Mouse (Mus musculus): ENCODE data around the gene Cox20. TPM values are rescaled to one million over a fixed set of nuclear protein-coding genes. Genes with fewer than 3 reads are reported as not detected.

Cox20 gene
- total RNA-seq, 2 experiments from 2014 or later = 31.1 to 33.9 TPM

DNA sequence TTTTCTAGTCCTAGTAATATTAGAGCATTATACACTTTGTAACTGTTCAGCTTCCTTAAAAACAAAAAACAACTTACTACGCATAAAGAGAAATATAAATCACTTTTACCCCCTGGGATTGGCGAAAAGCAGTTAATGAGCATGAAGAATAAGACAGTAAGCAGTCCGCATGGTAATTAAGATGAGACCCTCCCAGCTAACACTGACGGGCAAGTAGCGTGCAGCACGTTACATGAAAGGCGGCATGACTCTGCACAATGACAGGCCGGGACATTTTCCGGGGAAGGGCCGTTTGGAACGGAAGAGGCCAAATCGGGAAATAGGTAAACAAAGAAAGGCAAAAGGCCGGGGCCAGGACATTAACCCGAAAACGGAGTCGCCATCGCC lies 935 bp upstream of the Cox20 start:
- intact Hi-C loops (cut with DNase I) = loop anchor here (1.0 to 10.0 kb wide), 4 partner anchors 18 to 133 kb away; partner anchors contain the start of gene Desi2
- no peak for DNase-seq (ENCODE audit: low spot score in 2 of 2)

DNA sequence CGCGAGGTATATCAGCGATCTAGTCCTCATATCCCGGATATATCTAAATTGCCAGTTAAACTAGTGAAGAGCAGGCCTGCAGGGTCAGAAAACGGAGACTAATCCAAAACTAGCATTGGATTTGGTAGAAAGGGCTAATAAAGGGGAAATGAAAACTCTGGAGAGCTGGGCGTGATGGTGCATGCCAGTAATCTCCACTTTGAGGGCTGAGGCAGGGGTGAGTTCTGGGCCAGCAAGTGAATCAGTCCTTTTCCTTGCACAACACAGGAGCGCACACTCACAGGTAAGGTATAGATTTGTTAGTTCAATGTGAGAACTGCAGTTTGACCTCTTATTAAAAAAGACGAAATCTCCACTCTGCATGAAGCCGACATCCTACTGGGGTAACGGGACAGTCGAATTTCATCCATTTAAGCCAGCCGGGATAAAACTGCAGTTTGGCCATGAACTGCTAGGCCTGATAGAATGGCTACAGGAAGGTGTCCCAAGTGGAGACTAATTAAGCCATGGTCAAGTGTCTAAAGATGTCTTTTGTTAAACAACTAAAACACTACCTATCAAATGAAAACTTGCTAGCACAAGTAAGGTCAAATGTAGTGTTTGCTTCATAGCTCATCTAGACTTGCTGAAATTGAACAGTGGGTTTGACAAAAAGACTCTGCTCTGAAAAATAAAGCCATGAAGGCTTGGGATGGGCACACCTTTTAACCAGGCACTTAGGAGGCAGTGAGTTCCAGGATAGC lies 536 bp downstream of the Cox20 start:
- intact Hi-C loops (cut with DNase I) = loop anchor here (1.0 to 10.0 kb wide), 3 partner anchors 87 to 135 kb away; partner anchors contain the start of genes Desi2 and Efcab2
- peak in 1 of 2 experiments; percentile 28 for DNase-seq (ENCODE audit: low spot score in 2 of 2)

DNA sequence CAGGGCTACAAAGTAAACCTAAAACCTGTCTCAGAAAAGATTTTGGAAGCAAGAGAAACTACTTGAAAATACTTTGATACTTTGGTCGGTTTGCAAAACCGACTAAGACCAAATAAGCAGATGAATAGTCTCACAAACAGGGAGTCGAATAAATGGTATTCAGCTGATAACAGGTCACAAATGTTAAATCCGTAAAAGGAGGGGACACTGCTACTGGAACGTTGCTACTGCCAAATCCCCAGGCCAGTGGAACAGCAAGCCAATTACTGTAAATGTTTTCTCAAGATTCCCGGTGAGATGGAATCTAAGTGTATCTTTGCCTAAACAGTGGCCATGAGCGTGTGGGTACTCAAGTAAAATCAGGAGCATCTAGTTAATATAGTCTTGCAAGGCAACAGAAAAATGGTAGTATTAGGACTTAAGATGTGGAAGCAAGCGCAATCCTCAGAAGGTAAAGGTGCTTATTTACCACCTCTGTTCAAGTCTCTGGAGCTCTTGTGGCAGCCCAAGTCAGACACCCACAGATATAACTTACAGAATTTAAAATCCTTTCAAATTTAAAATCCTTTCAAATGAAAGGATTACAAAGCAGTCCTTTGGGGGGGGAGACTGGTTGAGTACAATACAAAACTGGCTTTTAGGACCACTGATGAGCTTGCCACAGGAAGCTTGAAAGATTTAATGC lies 1.2 kb downstream of the Cox20 start:
- no peak for DNase-seq (ENCODE audit: low spot score in 2 of 2)
- intact Hi-C loops (cut with DNase I) = no loop called here

DNA sequence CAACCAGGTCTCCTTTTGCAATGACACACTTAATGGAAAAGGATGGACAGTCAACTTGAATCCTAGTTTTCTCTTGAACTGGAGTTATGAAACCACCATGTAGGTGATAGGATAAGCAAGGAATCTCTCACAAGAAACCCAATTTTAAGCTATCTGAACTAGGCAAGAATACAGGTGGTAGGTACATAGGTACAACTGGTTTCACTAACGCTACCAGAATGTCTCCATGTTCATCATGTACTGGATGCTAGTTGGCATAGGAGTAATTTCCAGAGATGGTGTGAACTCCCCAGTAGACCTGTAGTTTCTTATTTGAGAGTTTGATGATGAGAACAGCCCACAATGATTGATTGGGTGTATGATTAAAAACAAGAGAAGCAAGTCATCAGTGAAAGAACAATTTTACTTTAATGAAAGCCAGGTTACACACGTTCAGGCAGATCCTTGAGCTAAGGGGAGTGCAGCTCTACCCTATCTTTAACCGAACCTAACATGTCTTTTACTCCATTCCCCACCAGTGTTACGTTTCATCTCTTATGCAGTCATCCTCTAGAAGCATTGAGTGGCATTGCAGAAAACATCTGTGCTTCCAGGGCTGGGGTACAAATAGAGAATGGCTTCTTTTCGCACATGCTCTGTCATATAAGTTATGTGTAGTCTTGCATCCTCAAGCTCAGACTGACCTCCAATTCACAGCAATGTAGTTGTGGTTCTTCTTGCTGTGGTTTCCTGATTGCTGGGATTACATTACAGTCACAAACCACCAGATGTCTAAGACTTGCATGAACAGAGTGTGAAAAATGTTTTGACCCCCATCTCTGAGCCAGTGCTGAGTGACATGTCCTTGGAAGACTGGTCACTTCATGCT lies 2.0 kb downstream of the Cox20 start:
- intact Hi-C loops (cut with DNase I) = no loop called here
- no peak for DNase-seq (ENCODE audit: low spot score in 2 of 2)

DNA sequence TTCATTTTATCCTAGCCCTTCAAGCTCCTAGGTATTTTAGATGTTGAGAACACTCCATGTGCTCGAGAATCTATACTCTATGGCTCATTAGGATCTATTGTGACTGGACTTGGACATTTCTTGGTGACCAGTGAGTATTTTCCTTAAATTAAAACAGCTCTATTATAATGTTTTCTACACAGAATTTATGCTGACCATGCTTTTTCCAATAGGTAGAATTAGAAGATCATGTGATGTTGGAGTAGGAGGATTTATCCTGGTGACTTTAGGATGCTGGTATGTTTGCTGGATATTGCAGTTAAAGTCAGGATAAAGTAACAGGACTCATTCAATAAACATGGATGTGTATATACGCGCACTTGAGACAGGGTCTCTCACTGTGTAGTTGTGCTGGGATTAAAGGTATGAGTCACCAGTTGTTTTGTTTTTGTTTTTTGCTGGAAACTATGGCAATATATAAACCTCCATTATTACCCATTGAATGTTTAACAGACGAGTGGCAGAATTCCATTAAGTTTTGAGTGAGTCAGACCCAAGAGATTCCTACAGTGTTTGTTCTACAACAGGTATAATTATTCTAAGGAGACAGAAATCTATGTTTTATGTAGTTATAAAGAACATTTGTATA lies 2.9 kb downstream of the Cox20 start:
- intact Hi-C loops (cut with DNase I) = no loop called here
- DNase-seq (ENCODE audit: low spot score in 2 of 2) = no peak

DNA sequence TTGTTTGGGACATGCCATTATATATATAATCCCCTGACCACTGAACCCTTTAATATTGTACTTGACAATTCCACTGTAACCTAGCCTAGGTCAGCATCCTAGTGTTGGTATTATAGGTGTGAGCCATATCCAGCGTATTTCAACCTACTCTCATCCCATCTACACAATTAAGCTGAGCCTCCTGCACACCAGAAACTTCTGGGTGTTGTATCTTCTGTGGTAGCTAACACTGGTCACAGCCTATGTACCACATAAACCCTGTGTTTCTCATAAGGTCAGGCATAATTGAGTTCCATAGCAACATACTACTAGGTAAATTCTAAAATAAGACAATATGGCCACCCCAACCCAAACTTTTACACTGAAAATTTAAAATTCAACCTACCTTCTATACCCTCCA lies 4.3 kb downstream of the Cox20 start:
- intact Hi-C loops (cut with DNase I) = no loop called here
- no peak for DNase-seq (ENCODE audit: low spot score in 2 of 2)

DNA sequence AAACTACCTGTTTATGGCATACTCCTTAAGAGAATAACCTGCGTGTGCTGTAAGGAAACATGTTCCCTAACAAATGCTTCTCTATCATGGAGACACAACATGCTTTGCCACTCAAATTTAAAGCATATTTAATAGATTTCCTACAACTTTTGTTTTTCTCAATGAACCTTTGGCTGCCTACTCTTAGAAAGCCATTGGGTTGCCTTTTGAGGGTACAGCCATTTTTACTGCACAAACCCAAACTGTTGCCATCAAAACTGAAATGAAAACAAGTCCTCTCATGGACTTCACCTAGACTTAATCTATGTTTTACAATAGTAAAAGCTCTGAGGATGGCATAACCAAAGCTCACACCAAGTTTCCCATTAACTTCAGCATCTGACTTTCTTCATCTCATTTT lies 5.6 kb downstream of the Cox20 start:
- intact Hi-C loops (cut with DNase I) = no loop called here
- no peak for DNase-seq (ENCODE audit: low spot score in 2 of 2)

DNA sequence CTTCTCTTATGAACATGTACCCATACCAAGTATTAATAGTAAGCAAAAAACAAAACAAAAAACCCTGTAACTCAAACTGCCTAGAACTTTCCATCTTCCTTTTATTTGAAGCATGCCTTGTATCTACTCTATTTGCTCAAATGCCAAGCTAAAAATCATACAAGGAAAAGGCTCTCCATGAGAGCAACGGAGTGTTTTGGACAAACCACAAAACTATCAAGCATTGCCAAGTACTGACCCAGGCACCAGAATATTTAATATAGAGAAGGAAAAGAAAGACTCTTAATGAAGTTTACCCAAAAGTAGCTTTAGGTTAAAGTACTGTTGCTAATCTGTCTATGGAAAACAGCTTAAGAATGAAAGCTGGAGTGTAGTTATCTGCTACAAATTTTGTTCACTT lies 7.4 kb downstream of the Cox20 start:
- intact Hi-C loops (cut with DNase I) = no loop called here
- no peak for DNase-seq (ENCODE audit: low spot score in 2 of 2)

DNA sequence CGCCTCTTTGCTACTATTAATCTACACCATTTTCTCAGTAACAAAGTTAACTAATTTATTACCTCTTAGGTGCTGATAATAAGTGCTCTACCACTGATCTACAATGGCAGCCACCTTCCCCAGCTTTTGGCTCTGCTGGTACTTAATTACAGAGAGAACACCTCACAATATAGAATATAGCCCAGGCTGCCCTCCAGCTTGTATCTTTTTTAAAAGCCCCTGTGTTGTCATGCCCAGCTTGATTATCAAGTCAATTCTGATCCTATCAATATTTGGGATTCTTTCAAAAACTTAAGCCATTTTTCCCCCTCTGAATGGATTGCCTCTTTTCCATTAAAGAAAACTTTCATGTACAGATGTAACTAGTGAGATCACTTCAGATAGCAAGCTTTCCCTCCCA lies 8.0 kb downstream of the Cox20 start:
- DNase-seq (ENCODE audit: low spot score in 2 of 2) = no peak
- intact Hi-C loops (cut with DNase I) = no loop called here

DNA sequence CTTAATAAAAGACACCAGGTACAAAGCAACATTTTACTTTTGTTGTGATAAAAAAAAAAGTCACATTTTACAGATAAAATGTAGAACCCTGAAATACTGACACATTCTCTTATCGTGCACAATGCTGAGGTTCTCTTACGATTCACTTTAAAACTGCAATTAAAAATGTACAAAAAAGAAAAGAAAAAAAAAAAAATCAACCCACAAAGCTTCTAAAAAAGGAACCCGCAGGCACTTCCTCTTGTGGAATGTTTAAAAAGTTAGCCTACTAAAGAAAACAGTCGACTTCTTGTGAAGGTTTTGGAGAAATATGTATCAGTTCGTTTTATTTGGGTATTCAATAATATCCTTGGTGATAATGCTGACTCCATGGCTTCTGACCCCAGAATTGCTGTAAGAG lies 10.1 kb downstream of the Cox20 start:
- no peak for DNase-seq (ENCODE audit: low spot score in 2 of 2)
- intact Hi-C loops (cut with DNase I) = no loop called here

DNA sequence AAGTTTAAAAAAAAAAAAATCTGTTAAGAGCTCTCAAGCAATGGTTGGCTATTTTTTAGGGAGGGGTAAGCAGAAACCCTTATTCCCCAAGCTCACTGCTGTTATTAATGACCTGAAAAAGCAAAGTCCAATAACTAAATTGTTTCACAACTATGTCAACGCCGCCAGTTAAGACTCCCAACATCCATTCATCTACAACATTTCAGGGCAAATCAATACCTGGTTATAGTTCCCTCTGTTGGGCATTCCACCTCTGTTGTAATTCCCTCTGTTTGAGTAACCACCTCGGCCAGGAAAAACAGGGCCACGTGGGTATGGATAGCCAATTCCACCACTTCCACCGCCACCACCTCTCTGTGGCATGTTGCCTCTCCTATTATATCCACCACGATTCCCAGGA lies 11.0 kb downstream of the Cox20 start:
- no peak for DNase-seq (ENCODE audit: low spot score in 2 of 2)
- intact Hi-C loops (cut with DNase I) = no loop called here

DNA sequence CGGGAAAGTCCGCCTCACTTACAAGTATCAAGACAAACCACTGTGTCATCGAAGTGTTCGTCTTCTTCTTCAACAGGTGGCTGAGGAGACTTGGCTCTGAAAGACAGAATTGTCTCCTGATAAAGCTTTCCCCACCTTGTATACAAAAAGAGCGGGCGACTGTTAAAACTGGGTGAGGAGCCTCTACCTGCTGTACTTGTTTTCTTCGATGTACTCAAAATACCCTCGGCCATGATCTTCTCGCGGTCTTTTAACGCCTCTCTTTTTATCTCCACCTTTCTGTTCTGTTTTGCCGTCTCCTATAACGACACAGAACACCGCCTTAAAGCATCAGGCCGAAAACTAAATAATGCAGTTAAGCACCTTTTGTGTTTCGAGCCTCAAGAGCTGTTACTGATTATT lies 16.9 kb downstream of the Cox20 start:
- no peak for DNase-seq (ENCODE audit: low spot score in 2 of 2)
- intact Hi-C loops (cut with DNase I) = loop anchor here (1.0 to 2.0 kb wide), 2 partner anchors 18 to 113 kb away; no protein-coding TSS in a partner anchor

DNA sequence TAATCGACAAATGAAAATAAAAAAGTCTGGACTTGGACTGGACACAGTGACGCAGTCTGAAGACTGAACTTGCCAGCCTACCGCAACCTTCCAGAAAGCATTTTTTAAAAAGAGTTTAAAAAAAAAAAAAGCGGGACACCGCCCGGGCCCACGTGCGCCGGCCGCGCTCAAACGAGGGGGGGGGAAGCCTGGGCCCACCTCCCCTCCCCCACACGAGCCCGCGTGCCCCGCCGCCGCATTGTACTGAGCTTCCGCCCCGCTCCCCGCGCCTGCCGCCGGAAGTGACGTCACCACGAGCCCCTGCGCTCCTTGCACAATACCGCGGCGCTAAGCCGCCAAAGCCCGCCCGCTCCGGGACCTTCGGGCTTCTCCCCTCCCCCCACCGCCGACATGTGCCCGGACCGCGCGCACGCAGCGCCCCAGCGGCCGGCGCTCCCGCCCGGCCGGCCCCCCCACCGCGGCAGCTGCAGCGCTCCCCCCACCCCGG lies 17.4 kb downstream of the Cox20 start:
- intact Hi-C loops (cut with DNase I) = loop anchor here (1.0 to 2.0 kb wide), 2 partner anchors 18 to 112 kb away; no protein-coding TSS in a partner anchor
- DNase-seq (ENCODE audit: low spot score in 2 of 2) = peak; percentile 91

DNA sequence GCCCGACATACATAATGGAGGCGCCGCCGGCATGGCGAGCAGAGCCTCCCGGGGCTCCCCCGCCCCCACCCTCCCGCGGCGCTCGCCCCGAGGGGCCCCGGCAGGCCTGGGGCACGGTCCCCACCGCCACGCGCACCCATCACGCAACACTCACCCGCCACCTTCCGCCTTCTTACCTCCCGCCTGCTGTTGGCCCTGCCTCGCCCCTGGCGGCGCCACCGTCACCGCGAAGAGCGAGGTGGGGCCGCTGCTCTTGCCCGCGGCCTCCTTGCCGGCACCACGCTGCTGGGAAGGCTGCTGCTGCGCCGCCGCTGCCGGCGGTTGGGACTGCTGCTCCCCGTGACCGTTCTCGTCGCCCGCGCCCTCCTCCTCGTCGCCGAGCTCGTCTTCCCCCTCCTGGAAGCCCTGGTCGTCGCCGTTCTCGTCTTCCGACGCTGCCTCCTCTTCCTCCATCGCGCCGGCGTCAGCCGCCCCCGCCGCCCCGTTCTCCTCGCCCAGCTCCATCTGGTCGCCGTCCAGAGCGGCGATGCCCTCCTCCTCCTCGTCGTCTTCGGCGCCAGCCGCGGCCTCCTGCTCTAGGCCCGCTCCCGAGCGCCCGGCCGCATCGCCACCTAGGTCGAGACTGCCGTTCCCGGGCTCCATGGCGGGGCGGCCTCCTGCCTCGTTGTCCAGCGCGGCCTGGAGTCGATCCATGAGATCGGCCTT lies 18.0 kb downstream of the Cox20 start:
- DNase-seq (ENCODE audit: low spot score in 2 of 2) = peak; percentile 67 to 74
- intact Hi-C loops (cut with DNase I) = loop anchor here (1.0 to 2.0 kb wide), 3 partner anchors 19 to 112 kb away; partner anchors contain the start of gene Efcab2

DNA sequence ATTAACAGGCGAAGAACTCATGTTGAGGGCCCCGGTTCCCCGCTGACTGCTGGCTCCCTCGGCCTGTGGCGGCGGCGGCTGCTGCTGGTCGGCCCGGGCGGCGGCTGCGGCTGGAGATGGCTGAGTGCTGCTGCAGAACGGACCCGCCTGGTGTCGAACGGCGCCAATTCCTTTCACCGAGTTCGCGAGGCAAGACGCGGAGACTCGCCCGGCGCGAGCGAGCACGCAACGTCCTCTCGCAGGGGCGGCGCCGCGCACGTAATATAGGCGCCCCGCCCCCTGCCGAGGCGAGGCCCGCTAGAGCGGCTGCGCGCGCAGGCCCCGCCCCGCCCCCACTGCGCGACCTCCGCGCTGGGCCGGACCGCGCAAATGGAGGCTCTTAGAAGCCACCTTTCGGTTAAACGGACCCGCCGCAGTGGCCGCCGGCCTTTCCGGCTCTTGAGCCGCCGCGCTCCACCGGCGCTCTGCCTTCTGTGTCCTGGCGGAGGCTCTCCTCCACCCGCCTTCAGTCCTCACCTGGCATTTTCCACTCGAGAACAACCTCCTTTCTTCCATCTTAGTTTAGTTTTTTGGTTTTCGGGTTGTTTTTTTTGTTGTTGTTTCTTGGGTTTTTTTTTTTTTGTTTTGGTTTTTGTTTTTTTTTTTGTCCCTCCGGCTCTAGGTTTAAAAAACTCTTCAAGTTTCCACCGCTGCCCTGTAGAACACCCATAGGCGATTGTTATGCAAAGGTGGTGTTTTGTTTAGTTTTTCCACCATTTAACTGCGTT lies 18.8 kb downstream of the Cox20 start, which contains the start of gene Hnrnpu:
Hnrnpu (minus strand) TSS at position 247 of the 767 bp plus-strand sequence.
- intact Hi-C loops (cut with DNase I) = loop anchor here (1.0 to 2.0 kb wide), 3 partner anchors 31 to 111 kb away; partner anchors contain the start of gene Efcab2
- peak; percentile 96 to 98 for DNase-seq (ENCODE audit: low spot score in 2 of 2)

DNA sequence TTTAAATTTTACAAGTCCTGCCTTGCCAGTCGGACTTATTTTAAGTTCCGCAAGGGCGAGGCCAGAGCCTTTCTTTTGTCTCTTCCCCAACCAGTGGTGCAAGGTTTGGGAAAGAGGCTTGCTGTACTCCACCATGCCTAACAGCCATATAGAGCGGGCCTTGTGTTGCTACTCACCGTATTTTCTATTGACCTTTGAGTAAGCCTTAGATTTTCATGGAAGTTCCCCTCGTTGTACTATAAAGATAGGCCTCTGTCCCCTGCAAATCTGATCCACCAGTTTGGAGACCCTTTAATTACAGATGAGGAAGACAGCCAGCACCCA lies 19.4 kb downstream of the Cox20 start:
- peak in 1 of 2 experiments; percentile 15 for DNase-seq (ENCODE audit: low spot score in 2 of 2)
- intact Hi-C loops (cut with DNase I) = loop anchor here (1.0 kb wide), 1 partner anchor 30 kb away; no protein-coding TSS in a partner anchor

DNA sequence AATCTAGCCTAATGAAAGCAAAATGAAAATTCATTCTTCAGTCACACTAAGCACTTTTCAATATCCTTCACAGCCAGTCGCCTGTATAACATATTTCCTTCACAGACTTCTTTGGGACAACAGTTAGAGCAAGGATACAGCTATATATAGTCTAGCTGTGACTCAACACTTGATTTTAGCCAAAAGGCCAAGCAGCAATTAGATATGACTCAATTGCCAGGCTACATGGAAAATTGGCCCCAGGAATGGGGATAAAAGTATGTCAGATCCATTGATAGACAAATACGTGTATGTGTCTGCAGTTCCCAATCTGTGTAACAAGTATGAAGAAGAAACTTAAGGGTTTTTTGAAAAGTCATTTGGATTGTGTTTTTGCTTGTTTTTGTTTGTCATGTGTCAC lies 21.3 kb downstream of the Cox20 start:
- intact Hi-C loops (cut with DNase I) = no loop called here
- no peak for DNase-seq (ENCODE audit: low spot score in 2 of 2)

DNA sequence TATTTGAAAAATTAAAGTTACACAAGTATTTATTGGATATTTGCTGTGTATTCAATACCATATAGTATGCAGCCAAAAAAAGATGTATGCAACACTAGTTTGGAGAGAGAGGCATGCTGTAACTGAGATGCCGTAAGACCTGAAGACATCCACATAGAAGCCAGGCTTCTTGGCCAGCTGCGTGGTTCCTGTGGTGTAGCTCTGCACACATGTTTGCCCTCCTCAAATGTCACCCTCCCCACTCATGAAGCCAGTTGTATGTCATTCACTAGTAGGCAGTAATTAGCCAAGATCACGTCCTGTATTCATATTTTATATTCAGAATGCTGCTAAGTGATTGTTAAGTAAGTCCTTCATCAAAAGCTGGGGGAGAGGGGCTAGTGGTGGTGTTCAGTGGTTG lies 22.5 kb downstream of the Cox20 start:
- intact Hi-C loops (cut with DNase I) = no loop called here
- DNase-seq (ENCODE audit: low spot score in 2 of 2) = no peak

Data from left cerebral cortex, postnatal 36 days (tissue).